Mouse (Mus musculus) cerebellum, adult 8-10 months (tissue): ENCODE measurements around the gene Cdh18.
"Not testable (repeated sequence)": the region's sequence is repeated elsewhere in the genome, so short reads cannot be mapped to it uniquely, and the experiment has no call there.

Experiments used
- DNase-seq: peaks from one replicate; pipeline ENCODE4 v3.0.0; 2022

Cdh18 gene

GRCm38 (mm10) chr15:22969424-22969823 lies 420.6 kb downstream of the Cdh18 start:
- DNase-seq: no peak

DNA sequence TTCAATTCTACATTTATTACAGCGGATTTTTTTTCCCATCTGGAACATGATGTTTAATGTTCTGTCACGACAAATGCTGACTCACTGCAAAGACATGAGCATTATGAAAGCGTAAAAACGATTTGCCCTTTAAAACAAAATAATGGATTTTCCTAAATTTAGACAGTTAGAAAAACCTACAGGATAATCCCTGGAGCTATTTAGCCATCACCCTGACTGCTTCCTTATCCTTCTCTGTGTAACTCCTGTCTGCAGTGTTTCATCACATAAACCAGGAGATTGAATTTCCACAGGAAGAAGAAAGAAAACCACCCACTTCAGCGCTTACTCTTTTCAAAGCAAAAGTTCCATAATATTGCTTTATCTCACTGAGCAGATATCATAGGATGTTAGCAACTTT lies 431.3 kb downstream of the Cdh18 start:
- DNase-seq: no peak

GRCm38 (mm10) chr15:22984647-22985046 lies 435.8 kb downstream of the Cdh18 start:
- DNase-seq: no peak

- no peak for DNase-seq
Measured at GRCm38 (mm10) chr15:23016680-23017079, 467.9 kb downstream of the Cdh18 start.

GRCm38 (mm10) chr15:23021151-23021550 lies 472.3 kb downstream of the Cdh18 start:
- DNase-seq: no peak

DNA sequence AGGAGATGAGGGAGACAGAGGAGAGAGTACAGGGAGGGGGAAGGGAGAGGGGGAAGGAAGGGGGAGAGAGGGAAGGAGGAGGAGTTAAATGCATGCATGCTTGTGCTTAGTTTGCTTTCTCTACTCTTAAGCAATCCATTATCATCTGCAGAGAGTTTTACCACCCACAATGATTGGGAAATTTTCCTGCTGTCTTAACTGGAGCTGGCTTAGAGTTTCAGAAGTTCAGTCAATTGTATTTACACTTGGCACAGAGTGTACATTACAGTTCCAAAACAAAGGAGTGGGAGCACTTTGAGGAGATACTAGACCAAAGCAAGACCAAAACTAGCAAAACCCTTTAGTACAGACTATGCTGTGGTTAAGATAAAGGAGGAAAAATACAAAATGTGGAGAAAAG lies 473.8 kb downstream of the Cdh18 start:
- no peak for DNase-seq

GRCm38 (mm10) chr15:23035551-23036207 lies 486.9 kb downstream of the Cdh18 start:
- no peak for DNase-seq

- peak; percentile 87 for DNase-seq
Measured at GRCm38 (mm10) chr15:23036208-23037065, 487.6 kb downstream of the Cdh18 start.

- peak; percentile 25 for DNase-seq
Measured at GRCm38 (mm10) chr15:23037561-23037960, 488.7 kb downstream of the Cdh18 start.

DNA sequence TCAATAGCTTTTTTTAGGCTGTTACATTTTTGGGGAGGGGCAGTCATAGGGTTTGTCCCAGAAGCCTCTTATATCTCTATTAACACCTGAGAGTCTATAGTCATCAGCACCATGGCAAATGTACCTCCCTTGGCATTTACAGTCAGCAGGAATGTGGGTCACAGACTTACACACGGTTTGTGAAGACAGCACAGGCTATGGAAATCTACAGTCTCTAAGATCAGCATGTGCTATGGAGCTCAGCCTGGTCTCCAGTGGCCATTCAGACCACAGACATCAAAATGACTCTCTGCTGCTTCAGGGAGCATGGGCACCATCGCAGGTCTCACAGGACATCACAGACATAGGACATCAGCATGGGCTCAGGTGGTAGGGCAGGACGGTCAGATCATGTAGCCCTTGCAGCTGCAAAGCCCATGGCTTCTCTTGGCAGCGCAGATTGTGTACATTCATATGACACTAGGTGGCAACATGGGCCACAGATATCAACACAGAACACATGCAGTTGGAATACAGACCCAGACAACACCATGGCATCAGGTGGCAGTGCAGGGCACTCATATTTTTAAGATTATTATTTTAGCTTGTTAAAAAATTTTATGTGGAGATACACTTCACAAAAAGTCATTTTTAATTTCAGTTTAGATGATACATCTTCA lies 497.4 kb downstream of the Cdh18 start:
- peak; percentile 39 for DNase-seq

DNA sequence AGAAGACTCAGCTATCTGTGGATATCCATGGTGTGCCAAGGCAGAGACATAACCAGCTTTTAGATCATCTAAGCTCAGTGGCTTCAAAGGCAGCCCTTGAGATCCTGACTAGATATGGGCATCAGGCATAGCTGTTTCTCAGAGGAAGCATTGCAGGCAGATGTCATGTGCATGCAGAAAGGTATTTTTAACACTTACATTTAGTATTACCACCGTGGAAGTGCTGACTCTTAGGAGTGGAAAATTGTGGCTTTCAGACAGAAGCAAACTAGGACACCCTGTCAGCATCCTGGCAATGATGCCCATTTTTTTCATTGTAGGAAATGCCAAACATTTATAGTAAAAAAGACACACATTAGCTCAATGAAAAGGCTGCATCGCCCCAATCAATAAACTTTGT lies 503.2 kb downstream of the Cdh18 start:
- peak; percentile 23 for DNase-seq

DNA sequence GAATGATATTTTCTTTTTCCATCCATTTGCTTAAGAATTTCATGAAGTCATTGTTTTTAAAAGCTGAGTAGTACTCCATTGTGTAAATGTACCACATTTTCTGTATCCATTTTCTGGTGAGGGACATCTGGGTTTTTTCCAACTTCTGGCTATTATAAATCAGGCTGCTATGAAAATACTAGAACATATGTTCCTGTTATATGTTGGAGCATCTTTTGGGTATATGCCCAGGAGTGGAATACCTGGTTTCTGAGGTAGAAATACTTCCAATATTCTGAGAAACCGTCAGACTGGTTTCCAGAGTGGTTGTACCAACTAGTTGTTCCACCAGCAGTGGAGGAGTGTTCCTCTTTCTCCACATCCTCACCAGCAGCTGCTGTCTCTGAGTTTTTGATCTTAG lies 536.5 kb downstream of the Cdh18 start:
- not testable (repeated sequence) for DNase-seq

GRCm38 (mm10) chr15:23087535-23087934 lies 538.7 kb downstream of the Cdh18 start:
- DNase-seq: no peak

DNA sequence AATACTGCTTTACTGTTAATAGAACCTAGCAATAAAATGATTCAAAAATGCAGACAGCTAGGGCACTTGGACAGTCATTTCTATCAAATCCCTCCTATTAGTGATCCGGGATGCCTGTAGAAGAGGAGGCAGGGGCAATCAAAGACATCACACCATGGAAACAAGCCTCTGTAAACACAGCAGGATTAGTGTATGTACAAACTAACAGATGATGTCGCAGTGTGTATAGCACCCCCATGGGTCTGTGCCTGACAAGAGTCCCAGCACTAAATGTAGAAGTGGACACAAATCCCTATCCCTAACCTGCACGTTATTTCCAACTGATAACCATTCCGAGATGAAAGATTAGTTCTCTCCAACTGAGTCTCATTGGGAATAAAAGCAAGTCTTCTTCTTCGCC lies 547.8 kb downstream of the Cdh18 start:
- DNase-seq: no peak

DNA sequence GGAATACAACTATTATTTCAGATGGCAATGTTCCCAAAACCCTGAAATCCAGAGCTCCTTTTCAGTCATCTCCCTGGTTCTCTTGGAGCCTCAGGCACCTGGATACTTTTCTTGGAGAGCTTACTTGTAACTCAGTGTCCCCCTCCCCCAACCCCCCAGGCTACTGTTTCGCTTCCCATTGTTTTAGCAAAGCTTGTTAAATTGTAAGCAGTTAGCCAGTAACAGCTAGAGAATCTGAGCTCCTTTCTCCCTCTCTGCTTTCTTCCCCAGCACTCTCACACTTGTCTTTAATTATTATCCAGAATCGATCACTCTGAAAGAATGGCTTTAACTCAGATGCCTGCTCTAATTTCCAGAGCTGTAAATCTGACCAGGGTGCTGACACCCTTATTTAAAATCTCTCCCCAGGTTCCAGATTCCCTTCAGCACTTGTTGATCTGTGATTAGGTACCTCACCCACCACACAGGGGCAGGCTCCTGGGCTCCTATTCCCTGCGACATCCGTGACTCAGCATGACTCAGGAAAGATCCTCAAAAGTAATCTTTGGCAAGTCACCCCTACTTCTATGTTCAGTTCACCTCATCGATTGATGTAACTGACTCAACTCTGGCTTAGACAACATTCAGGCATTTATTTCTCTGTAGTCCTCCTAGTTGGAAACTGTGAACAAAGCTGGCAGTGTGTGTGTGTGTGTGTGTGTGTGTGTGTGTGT lies 556.0 kb downstream of the Cdh18 start:
- DNase-seq: no peak

DNA sequence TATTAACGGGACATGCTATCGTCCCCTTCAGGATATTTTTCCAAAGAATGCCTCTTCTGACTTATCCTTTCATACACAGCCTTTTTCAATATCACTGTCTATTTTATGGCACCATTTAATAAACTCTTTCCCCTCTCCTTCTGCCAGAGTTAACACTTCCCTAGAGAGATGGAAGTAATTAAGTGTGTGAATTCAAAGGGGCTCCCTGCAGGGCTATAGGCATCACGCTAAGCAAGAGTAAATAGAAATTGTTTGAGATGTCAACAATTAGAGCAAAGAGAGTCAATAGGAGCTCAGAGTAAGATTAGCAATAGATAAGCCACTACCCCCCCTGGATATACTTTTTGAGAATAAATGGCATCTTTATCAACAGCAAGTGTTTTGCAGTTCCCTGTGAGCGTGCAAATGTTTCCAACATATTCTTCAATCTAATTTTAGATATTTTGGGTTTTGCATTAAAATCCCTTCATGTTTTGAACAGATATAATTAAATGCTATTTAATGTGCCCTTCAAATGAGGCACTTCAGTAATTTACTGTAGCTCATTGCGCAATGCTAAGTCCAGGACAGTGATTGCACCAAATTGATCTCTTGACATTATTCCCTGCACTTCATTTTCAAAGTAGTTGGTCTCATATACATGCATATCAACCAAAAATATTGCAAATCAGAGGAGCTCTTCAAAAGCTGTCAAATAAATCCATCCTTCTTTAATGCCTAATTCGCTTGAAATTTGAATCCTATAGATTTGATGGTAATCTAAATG lies 586.3 kb downstream of the Cdh18 start:
- no peak for DNase-seq

GRCm38 (mm10) chr15:23136971-23137370 lies 588.1 kb downstream of the Cdh18 start:
- DNase-seq: no peak

DNA sequence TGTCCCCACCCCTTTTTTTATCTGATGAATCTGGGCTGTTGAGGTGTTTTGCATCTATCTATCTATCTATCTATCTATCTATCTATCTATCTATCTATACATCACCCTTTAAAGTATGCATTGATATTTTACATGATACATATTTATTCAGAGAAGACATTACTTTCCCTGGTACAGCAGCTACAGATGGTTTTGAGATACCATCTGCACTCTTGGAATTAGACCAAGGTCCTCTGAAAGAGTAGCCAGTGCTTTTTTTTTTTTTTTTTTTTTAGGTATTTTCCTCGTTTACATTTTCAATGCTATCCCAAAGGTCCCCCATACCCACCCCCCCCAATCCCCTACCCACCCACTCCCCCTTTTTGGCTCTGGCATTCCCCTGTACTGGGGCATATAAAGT lies 594.1 kb downstream of the Cdh18 start:
- peak; percentile 56 for DNase-seq

DNA sequence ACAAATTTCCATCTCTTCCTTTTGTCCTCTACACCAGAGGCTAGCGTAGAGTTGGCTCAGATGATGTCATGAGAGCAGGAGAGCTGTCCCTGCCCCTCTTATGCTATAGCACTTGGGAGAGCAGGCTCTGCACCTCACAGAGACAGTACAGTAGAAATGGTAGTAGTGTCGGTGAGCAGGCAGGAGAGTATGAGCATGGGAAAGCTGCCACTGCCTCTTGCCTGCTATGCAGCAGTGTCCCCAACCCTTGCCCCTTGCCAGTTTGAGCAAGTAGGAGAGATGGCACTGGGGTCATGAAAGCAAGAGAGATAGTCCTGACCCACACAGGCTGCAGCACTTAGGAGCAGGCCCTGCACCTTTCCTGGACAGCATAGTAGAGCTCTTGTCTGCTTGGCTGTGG lies 607.1 kb downstream of the Cdh18 start:
- no peak for DNase-seq

- DNase-seq: no peak
Measured at GRCm38 (mm10) chr15:23164869-23165268, 616.0 kb downstream of the Cdh18 start.

DNA sequence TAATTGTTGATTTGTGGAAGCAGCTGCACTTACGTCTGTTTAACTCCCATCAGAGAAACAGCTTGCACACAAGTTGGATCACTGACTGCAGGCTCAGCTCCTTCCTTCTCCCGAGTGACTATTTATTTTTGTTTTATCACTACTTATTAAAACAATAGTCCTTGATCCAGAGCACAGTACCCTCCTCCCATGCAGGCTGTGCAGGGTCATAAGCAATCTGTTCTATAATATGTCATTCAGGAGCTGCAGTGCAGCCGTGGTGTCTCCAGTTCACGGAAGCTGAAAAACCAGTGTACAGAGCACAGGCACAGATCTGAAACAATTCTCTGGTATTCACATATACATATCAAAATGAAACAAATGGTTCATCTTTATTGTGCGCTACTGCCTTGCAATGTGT lies 625.8 kb downstream of the Cdh18 start:
- DNase-seq: no peak

DNA sequence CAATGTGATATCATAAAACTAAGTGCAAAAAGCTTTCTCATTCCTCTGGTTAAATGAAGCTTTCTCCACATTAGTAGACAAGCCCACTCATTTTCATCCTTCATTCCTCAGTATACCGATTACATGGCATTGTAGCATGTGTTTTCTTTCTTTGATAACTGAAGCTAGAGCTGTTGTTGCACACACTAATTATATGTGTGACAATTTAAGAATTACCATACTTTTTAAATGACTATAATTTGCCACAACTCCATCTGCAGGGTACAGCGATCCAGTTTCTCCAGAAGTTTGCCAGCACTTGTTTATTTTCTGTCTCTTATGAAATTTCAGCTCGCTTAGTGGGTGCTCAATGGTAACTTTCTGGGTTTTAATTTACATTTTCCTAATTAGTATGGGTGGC lies 663.2 kb downstream of the Cdh18 start:
- DNase-seq: no peak
